Mouse (Mus musculus): ENCODE data around the gene Vcl.

DNA sequence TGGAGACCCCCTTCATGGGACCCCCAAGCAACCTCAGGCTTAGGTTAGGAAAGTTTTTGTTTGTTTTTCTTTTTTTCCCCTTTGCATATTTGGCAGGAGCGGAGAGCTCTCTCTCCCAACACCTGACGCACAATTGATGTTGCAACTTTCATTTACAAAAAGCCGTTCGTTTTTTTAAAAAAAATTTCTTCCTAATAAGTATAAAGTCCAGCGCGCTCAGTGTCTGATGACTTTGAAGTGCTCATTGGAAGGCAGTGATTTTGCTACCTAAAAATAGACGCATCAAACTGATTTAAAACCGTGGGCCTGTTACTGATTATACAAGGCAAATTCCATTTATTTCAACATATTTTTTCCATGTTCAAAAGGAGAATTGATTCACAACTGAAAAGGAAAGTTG lies 124.0 kb downstream of the Vcl start:
- TF ChIP-seq CTCF (IDR thresholded peaks at IDR 0.05; ENCODE audit: borderline replicate concordance, extremely low read depth, insufficient read depth, insufficient read length) (no peak), POLR2A (IDR thresholded peaks at IDR 0.05; ENCODE audit: borderline replicate concordance, extremely low read depth, insufficient read depth, insufficient read length, poor library complexity, severe bottlenecking) (no peak)
